Mouse (Mus musculus) cerebral cortex, adult 2 months (tissue): ENCODE measurements around the gene Urah.

Source experiments
- WGBS: fragments of 180-500 bp; shearing (Covaris S2); methylation state at CpG from one replicate; pipeline ENCODE4 v1.1.7; 2018; 5-methylcytosine and 5-hydroxymethylcytosine counted together

The Urah gene

DNA sequence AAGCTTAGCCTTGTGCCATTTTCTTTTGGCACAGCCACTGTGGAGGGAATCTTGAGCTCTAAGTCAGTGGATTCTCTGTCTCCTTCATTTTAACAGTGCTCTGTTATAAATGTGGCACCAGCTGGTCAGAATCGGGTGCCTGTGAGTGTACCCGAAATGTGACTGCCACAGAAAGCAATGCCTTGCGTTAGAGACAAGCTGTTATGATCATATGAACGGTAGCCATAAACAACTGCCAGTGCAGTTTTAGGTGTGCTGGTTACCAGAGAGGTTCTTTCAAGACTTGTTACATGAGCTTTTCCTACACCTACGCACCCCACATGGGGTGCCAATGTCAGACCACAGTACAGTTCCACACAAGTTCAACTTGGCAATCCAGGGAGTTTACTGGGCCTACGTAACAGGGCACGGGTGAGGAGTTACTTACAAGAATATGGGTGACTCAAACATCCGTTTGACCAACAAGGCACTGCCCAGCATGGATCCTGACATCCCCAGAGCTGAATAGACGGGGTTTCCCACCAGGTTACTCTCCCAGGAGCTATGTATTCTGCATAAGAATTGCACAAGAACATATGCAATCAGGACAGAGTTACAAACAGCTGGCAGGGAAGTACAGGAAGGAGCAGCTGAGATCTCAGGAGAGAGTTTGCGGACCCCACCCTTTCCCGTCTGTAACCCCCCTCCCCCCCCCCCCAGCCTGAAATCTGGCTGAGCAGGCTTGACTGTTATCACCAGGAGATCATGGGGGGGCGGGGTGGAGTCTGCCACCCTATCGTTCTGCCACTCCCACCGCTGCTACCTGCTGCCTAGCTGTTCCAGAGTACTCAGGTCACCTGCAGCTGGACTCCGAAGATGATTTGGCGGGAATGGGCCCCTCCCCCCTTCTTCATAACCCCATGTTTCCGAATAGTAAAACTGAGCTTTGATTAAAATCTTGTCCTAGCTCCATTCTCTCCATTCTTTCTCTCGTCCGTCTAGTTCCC lies 6.2 kb downstream of the Urah start:
- WGBS, result 37% methylated on average over 19 of the region's 19 CpGs

DNA sequence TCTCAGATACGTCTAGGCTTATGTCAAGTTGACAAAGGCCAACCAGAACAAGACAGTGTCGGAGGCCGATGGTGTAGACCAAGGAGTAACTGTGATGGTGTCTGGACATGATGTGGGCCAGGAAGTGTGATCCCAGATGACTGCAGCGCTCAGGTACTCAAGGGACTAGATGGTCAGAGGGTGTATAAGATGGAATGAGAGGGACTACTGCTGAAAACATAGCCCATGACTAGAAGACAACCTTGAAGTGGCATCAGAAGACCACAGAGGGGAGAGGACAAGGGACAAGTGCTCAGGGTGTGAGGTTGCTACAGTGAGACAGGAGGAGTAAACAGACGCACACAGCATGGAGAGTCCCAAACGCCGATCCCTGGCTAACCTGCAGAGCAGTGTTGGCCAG lies 9.0 kb downstream of the Urah start:
- WGBS, result 83% methylated on average over 7 of the region's 7 CpGs

DNA sequence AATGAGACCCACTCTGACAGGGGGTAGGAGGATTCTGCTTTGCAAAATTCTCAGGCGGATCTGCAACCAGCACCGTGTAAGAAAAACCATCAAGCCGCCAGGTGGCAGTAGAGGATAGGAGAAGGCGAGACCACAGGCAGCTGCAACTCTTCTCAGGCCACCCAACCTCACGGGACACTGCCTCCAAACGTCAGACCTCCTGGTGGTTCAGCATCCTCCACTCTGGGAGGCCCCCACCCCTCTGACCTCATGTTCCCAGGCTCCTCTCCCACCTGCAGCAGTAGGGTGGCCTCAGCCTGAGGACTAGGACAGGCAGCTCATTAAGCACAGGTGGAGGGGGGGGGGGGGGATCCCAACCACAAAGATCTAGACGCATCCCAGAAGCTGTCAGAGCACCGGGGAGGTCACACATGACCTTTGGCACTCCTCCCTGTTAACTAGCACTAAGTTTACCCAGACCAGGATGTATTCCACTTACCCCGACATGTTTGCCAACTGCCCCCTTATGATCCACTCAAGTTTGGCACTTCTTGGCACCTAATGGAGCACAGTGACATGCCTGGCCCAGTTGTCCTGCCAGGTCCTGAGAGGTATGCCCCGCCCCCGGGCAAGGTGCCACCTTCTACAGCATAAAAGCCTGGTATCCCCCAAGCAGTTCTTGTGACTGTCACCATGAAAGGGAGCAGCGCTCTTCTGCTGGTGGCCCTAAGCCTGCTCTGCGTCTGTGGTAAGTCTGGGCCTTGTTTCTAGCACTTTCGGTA lies 10.3 kb downstream of the Urah start, which contains the start of gene Scgb1c1:
TSS of gene Scgb1c1 (plus strand) at position 643 of the 761 bp plus-strand sequence.
- whole genome bisulfite sequencing, result 23% methylated on average over 14 of the region's 14 CpGs

DNA sequence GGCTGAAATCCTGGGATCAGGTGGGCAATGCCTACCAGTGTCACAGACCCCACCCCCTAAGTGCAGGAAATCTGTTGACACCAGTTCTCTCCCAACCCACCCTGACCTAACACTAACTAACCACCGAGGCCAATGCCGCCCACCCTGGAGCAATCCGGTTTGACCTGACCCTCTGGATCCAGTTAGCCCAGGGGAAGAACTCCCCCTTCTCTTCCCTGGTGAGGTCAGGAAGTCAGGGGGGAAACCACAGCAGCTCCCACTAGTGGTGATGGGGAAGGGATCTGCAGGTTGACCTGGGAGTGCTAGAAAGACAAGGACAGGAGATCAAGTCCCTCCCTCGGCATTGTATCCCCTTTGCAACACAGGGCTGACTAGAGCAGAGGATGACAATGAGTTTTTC lies 10.9 kb downstream of the Urah start:
- WGBS, result 73% methylated on average over 4 of the region's 4 CpGs

DNA sequence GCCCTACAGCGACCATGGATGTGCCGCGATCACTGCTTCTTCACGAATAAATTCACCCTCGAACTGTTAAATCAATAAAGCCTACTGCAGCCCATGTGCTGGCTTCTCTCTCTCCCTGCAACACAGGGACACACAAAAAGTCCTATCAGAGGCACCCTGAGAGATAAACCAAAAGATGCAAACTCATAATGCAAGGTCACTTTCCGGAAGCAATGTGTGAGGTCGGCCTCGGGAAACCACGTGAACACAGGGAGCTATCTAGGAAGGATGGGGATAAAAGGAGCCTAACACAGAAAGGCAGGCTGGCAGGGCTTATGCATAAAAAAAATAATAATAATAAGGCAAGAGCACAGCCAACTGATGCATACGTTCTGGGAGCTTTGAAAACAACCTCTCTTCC lies 11.9 kb downstream of the Urah start:
- 86% methylated on average over 10 of the region's 10 CpGs for WGBS

DNA sequence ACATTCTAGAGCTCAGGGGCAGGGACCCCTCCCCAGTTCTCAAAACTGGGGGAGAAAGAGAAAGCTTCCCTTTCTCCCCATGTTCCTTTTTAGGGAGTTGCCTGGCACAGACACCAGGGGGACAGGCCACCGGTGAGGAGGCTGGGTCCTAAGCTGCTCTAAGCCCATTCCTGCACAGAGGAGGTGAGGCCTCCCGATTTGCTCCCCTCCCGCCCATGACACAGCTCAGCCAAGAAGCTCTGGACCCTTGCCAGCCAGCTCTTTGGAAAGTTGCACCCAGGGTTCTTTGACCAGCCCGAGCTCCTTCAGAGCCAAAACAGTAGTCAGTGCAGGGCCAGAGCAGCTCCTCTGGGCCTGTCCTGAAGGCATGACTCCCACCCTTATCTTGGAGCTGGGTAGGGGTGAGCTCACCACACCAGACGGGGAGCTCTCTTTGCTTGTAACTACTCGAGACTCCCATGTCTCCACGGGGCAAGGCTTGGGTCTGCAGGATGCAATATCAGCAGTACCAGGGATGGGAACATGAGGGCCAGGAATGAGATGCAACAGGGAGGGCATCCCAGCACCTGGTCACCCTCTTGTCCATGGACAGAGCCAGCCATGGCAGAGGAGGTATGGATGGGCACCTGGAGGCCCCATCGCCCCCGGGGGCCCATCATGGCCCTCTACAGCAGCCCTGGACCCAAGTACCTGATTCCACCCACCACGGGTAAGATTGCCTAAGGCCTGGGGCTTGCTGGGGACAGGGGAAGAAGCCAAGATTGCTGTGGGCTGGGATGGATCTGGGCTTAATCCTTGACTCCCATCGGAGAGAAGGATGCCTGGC lies 13.2 kb downstream of the Urah start, which contains the start of gene Odf3:
TSS of gene Odf3 (plus strand) at position 51 of the 826 bp plus-strand sequence.
- 58% methylated on average over 11 of the region's 11 CpGs for WGBS

DNA sequence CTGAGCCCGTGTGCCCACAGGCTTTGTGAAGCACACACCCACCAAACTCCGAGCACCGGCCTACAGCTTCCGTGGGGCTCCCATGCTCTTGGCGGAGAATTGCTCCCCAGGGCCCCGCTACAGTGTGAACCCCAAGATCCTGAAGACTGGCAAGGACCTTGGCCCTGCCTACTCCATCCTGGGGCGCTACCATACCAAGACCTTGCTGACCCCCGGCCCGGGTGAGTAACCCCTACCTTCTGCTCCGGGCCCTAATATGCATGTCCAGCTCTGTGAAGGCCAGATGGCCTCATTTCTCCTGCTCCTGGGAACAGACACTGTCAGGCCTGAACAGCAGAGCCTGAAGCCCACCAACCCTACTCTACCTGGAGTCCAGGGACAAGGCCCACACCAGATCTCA lies 13.8 kb downstream of the Urah start:
- WGBS, result 93% methylated on average over 10 of the region's 10 CpGs

DNA sequence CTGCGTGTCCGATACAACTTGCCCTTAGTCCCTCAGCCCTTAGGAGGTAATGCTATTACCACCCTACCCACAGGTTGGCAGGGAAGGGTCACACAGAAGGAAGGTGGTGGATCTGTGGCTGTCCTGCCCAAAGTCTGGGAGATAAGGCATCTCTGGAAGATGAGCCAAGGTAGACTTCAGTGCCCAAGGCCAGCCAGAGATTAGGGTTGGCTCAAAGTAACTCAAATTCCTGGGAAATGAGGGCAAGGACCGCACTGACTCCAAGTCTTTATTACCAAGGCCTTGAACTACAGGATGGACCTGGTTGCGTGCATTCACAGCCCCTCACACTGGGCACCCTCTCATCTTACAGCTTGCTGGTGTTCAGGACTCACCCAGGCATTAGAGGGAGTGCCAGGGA lies 17.1 kb downstream of the Urah start:
- 97% methylated on average over 4 of the region's 4 CpGs for WGBS

DNA sequence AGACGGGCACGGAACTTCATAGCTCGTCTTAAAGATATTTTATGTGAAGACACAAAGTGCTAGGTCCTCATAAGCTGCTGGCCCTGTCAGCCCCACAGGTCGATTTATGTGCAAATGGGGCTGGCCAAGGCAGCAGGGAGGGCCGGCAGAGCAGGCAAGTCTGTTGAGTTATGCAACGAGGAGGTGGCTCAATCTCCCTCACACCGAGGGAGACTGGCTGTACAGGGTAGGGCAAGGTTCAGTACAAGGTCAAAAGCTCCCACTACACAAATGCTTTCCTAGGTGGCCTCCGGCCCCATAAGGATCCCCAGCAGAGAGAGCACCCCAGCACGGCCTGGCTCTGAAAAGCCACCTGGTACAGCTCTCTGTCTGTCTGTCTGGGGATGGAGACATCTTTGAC lies 18.6 kb downstream of the Urah start:
- 87% methylated on average over 9 of the region's 9 CpGs for WGBS

DNA sequence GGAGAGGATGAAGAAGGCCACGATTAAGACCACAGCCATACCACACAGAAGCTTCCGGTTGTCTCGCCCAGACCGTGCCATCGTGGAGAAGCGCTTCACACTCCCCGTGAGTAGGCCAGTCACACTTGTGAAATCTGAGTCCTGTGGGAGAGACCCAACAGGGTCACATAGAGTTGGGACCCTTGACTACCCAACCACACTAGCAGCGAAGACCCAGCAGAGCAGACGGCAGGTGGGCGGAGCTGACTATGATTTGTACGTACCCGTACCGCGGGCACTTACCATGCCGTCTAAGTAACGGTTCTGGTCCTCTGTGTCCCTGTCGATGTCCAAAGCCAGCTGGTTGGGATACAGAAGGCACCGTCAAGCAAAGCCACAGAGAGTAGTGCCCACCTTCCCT lies 19.7 kb downstream of the Urah start:
- WGBS, result 90% methylated on average over 18 of the region's 18 CpGs

DNA sequence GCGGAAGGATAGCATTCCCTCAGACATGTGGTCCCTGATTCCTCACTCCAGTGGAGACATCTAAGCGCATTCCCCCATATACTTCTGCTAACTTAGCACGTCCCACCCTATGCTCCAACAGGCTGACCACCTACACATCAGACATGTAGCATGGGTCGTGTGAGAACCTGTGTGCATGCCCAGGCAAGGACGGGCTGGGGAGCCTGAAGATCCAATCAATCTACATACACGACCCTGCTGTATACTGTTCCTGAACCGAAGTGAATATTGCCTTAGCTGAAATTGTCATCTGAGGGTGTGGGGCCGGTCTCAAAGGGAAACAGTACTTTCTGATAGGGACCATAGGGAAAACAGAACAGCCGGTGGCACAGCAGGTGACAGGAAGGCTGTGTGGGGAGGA lies 20.4 kb downstream of the Urah start:
- 46% methylated on average over 9 of the region's 9 CpGs for WGBS

DNA sequence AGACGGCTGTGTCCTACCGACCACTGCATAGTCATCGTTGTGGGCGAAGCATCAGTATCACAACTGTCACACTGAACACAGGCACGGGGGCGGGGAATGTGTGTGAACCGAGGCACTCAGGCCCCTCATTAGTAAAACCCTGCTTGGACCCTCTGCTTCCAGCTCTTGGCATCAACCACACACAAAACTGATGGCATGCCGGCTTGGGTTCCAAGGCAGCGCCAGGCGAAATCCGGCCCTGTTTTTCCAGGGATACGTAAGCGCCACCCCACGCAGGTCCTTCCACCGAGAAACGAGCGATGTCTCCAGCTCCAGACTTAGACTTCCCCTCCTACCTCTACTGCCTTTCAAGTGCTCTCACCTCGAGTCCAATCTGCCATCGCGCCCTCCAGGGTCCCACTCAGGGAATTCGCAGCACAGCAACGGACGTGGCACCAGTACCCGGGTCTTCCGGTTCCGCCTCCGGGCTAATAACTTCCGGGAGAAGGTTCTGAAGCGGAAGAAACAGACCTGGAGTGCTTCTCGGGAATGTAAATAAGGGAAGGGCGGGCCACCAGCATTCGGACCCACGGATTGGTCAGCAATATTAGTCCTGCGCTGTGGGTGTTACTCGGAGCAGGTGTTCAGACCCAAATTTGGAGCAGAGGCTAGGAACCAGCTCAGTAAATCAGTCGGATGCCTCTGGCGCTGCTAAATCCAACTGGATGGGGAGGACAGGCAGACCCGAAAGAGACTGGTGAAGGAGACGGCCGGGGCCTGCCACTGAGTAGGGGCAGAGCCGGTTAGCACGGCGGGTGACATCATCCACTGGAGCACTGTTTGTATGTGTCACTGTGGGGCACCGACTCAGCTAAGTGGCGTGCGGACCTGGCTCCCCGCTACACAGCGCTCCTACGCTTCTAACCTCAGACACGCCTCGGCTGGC lies 21.3 kb downstream of the Urah start, which contains the start of gene Gm45785:
TSS of gene Gm45785 (minus strand) at position 472 of the 925 bp plus-strand sequence.
- under 1% methylated on average over 51 of the region's 51 CpGs for WGBS

DNA sequence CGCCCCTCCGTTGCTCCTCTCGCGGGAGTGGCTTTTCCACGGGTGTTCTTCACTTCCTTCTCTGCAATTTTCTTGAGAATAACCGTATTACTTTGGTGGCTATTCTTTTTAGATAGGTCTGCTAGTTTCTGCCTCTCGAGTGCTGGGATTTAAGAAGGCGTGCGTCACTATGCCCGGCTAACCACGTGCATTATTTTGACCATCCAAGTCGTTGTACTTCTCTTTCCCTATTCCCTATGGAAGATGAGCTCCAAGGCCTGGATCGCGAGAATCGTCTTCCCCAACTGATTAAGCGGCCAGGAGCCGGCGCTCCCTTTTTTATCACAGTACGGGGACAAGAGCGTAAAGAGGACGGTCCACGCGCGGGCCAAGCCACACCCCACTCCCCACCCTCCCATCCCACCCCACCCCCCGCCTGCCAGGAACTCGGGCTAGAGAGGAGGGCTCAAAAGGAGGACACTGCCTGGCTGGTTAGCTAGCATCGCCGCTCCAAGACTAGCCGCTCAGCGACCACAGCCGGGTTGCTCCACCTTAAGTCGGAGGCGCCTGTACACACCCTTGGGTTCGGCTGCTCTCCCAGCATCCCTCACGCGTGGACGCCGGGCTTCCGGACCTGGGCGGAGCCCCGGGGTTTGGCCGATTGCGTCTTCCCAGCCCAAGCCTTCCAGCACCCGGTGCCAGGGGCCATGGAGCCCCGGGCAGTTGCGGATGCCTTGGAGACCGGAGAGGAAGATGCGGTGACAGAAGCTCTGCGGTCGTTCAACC lies 22.1 kb downstream of the Urah start, which contains the start of gene Ric8a:
TSS of gene Ric8a (plus strand) at position 173 of the 765 bp plus-strand sequence.
- under 1% methylated on average over 50 of the region's 50 CpGs for WGBS

DNA sequence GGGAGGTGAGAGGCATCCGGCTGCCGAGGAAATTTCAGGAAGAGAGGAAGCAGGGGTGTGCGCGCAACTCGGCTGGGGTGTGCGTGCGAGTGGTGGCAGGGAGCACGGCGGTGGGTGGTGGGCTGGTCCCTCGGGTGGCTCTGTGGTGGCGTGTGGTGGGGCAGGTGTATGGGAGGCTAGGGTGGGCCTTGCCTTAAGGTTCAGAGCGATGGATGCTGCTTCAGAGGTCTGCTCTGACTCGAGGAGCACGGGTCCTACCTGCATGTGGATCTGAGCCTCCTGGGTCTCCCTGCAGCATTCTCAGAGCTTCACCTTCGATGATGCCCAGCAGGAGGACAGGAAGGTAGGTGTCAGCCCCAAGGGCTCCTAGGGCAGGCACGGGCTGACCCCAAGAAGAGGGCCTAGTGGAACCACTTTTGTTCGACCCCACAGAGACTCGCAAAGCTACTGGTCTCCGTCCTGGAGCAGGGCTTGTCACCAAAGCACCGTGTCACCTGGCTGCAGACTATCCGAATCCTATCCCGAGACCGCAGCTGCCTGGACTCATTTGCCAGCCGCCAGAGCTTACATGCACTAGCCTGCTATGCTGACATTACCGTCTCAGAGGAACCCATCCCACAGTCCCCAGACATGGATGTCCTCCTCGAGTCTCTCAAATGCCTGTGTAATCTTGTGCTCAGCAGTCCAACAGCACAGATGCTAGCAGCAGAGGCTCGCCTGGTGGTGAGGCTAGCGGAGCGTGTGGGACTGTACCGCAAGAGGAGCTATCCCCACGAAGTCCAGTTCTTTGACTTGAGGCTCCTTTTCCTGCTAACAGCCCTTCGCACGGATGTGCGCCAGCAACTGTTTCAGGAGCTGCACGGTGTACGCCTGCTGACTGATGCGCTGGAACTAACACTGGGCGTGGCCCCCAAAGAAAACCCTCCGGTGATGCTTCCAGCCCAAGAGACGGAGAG lies 23.0 kb downstream of the Urah start, which contains the start of gene Bet1l:
TSS of gene Bet1l (minus strand) at position 28 of the 956 bp plus-strand sequence.
- 17% methylated on average over 40 of the region's 40 CpGs for WGBS

DNA sequence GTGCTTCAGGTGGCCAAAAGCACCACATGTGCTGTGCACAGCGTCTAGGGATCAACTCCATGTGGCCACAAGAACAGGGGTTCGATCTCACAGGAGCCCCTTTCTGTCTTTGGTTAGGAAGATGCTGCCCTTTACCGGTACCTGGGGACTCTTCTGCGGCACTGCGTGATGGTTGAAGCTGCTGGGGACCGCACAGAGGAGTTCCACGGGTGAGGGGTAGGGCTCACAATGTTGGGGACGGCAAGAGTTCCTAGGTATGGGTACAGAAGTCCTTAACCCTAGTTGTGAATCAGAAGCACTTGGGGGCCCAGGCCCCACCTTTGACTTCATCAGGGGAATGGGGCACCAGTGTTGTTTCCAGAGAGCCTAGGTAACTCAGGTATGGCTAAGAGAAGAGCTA lies 23.9 kb downstream of the Urah start:
- WGBS, result 93% methylated on average over 8 of the region's 8 CpGs

DNA sequence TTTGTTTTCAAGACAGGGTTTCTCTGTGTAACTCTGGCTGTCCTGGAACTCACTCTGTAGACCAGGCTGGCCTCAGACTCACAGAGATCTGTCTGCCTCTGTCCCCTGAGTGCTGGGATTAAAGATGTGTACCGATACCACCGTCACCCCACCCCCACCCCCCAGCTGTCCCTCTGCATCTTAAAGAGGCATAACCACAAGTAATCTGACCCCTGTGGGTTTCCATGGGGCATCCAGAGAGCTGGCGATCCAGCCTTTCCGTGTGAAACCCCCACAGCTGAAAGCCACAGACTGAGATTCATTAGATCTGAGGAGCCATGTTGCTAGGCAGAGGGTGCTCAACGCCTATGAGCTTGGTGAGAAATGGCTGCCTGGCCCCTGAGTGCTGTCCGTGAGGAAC lies 25.2 kb downstream of the Urah start:
- WGBS, result 66% methylated on average over 6 of the region's 6 CpGs

DNA sequence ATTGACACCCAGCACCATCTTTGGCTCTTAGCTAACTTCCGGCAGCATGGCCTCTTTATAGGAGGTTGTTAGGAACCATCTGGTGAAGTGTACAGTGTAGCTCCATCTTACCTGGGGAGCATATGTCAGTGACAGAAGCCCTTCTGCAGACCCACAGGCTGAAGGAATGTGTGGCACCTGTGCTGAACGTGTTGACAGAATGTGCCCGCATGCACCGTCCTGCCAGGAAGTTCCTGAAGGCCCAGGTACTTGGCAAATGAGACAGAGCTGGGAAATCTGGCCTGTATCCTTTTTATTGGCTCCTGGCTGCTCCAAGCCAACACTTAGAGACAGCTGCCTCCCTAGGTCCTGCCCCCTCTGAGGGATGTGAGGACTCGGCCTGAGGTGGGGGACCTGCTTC lies 25.9 kb downstream of the Urah start:
- 82% methylated on average over 5 of the region's 5 CpGs for WGBS

DNA sequence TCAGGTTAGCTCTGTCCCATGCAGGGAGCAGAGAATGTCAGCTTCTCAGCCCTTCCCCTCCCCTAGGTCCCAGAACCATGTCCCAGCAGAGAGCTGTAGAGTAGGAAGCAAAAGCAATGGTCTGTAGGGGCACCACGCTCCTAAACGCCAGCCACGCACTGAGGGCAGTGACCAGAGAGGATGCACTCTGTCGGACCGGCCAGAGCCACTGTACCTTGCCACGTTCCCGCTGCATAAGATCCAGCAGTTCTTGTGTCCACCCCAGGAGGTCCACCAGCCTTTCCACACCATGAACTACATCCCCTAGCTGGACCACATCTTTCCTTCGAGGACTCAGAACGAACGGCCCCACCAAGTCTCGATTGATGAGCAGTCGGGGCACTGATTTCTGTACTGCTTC lies 29.9 kb downstream of the Urah start:
- 88% methylated on average over 12 of the region's 12 CpGs for WGBS
